Mouse (Mus musculus) ES-E14 (cell line): ENCODE data around the gene Rpl27a.

Source experiments
- CHD2 ChIP-seq: IDR thresholded peaks from 2 replicates; pipeline ENCODE4 v1.6.1; 2014; ENCODE audit warnings: mild to moderate bottlenecking, low read depth, low read length, inconsistent platforms
- HCFC1 ChIP-seq: IDR thresholded peaks from 2 replicates; pipeline ENCODE4 v1.6.1; 2012; ENCODE audit warnings: low read length, inconsistent platforms, borderline replicate concordance; ENCODE audit not compliant: insufficient read depth
- ZC3H11A ChIP-seq: IDR thresholded peaks from 2 replicates; pipeline ENCODE4 v1.6.1; 2012; ENCODE audit warnings: low read depth, mild to moderate bottlenecking, inconsistent platforms, low read length, borderline replicate concordance
- ZNF384 ChIP-seq: IDR thresholded peaks from 2 replicates; pipeline ENCODE4 v1.6.1; 2012; ENCODE audit warnings: low read depth, low read length, inconsistent platforms

GRCm38 (mm10) chr7:109541609-109542363 is 22.8 kb downstream of the Rpl27a start:
- TF ChIP-seq ZC3H11A (no peak), CHD2 (no peak), HCFC1 (no peak), ZNF384 (no peak)
